Mouse (Mus musculus): ENCODE data around the gene Ilf3. TPM values are rescaled to one million over a fixed set of nuclear protein-coding genes. Genes with fewer than 3 reads are reported as not detected.

The Ilf3 gene
- polyA plus RNA-seq, 1 experiment, result 4.7 TPM

GRCm38 (mm10) chr9:21335391-21335790 lies 32.3 kb upstream of the Ilf3 start:
- no peaks in the 10 kb centered on the region; the same call in none of the 2 replicates for H3K4me1 ChIP-seq (ENCODE audit: control insufficient read depth)
- no peak for TF ChIP-seq GATA1 (IDR thresholded peaks at IDR 0.05; ENCODE audit: low read length)
- no peak for TF ChIP-seq TAL1 (IDR thresholded peaks at IDR 0.05; ENCODE audit: low read length)
- H3K27me3 ChIP-seq (ENCODE audit: control insufficient read depth), result no peaks in the 10 kb centered on the region
- H3K36me3 ChIP-seq (ENCODE audit: control insufficient read depth), result no peaks in the 10 kb centered on the region; the same call in 1 of the 2 replicates
- H3K4me3 ChIP-seq (replicated peaks), result no peak overlapping the region
- no peaks in the 10 kb centered on the region for H3K9me3 ChIP-seq (ENCODE audit: control insufficient read depth, low read length)

- peaks cover 4% of the 10 kb centered on the region for H3K36me3 ChIP-seq (ENCODE audit: control insufficient read depth)
- H3K27me3 ChIP-seq (ENCODE audit: control insufficient read depth), result no peaks in the 10 kb centered on the region
- H3K4me1 ChIP-seq (ENCODE audit: control insufficient read depth), result no peaks in the 10 kb centered on the region; the same call in none of the 2 replicates
Measured at GRCm38 (mm10) chr9:21336491-21336890, 31.2 kb upstream of the Ilf3 start.

GRCm38 (mm10) chr9:21337652-21338051 lies 30.0 kb upstream of the Ilf3 start:
- Histone ChIP-seq H3K9me3 (ENCODE audit: control insufficient read depth, low read length) (no peaks in the 10 kb centered on the region), H3K4me3 (replicated peaks) (no peak overlapping the region), H3K36me3 (ENCODE audit: control insufficient read depth) (peaks cover 12% of the 10 kb centered on the region)

More at GRCm38 (mm10) chr9:21336491-21336890, 31.2 kb upstream of the Ilf3 start:
- no peaks in the 10 kb centered on the region for H3K9me3 ChIP-seq (ENCODE audit: control insufficient read depth, low read length)
- TF ChIP-seq TAL1 (IDR thresholded peaks at IDR 0.05; ENCODE audit: low read length) (no peak), GATA1 (IDR thresholded peaks at IDR 0.05; ENCODE audit: low read length) (no peak)
- no peak overlapping the region for H3K4me3 ChIP-seq (replicated peaks)

GRCm38 (mm10) chr9:21340411-21340810 lies 27.3 kb upstream of the Ilf3 start:
- Histone ChIP-seq H3K4me3 (replicated peaks) (no peak overlapping the region), H3K27me3 (ENCODE audit: control insufficient read depth) (no peaks in the 10 kb centered on the region), H3K36me3 (ENCODE audit: control insufficient read depth) (peaks cover 18% of the 10 kb centered on the region), H3K4me1 (ENCODE audit: control insufficient read depth) (no peaks in the 10 kb centered on the region; the same call in none of the 2 replicates), H3K9me3 (ENCODE audit: control insufficient read depth, low read length) (no peaks in the 10 kb centered on the region)
- TF ChIP-seq GATA1 (IDR thresholded peaks at IDR 0.05; ENCODE audit: low read length), result no peak
- TF ChIP-seq TAL1 (IDR thresholded peaks at IDR 0.05; ENCODE audit: low read length), result no peak

More at GRCm38 (mm10) chr9:21337652-21338051, 30.0 kb upstream of the Ilf3 start:
- H3K4me1 ChIP-seq (ENCODE audit: control insufficient read depth), result no peaks in the 10 kb centered on the region; the same call in none of the 2 replicates
- H3K27me3 ChIP-seq (ENCODE audit: control insufficient read depth), result no peaks in the 10 kb centered on the region
- TF ChIP-seq GATA1 (IDR thresholded peaks at IDR 0.05; ENCODE audit: low read length) (no peak), TAL1 (IDR thresholded peaks at IDR 0.05; ENCODE audit: low read length) (no peak)

- TF ChIP-seq GATA1 (IDR thresholded peaks at IDR 0.05; ENCODE audit: low read length) (no peak), TAL1 (IDR thresholded peaks at IDR 0.05; ENCODE audit: low read length) (no peak)
- Histone ChIP-seq H3K4me3 (replicated peaks) (no peak overlapping the region), H3K9me3 (ENCODE audit: control insufficient read depth, low read length) (no peaks in the 10 kb centered on the region), H3K27me3 (ENCODE audit: control insufficient read depth) (no peaks in the 10 kb centered on the region), H3K4me1 (ENCODE audit: control insufficient read depth) (peaks cover 2% of the 10 kb centered on the region), H3K36me3 (ENCODE audit: control insufficient read depth) (peaks cover 41% of the 10 kb centered on the region)
Measured at GRCm38 (mm10) chr9:21346627-21347365, 20.9 kb upstream of the Ilf3 start.

GRCm38 (mm10) chr9:21348152-21348551 lies 19.5 kb upstream of the Ilf3 start:
- no peaks in the 10 kb centered on the region for H3K27me3 ChIP-seq (ENCODE audit: control insufficient read depth)
- TF ChIP-seq TAL1 (IDR thresholded peaks at IDR 0.05; ENCODE audit: low read length), result no peak
- TF ChIP-seq GATA1 (IDR thresholded peaks at IDR 0.05; ENCODE audit: low read length), result no peak
- no peaks in the 10 kb centered on the region for H3K9me3 ChIP-seq (ENCODE audit: control insufficient read depth, low read length)
- no peak overlapping the region for H3K4me3 ChIP-seq (replicated peaks)
- H3K36me3 ChIP-seq (ENCODE audit: control insufficient read depth), result peaks cover 28% of the 10 kb centered on the region
- H3K4me1 ChIP-seq (ENCODE audit: control insufficient read depth), result peaks cover 12% of the 10 kb centered on the region

GRCm38 (mm10) chr9:21351178-21351577 lies 16.5 kb upstream of the Ilf3 start:
- no peak overlapping the region for H3K4me3 ChIP-seq (replicated peaks)
- H3K4me1 ChIP-seq (ENCODE audit: control insufficient read depth), result peaks cover 15% of the 10 kb centered on the region
- peaks cover 27% of the 10 kb centered on the region for H3K36me3 ChIP-seq (ENCODE audit: control insufficient read depth)

GRCm38 (mm10) chr9:21351702-21352377 lies 15.8 kb upstream of the Ilf3 start:
- peaks cover 23% of the 10 kb centered on the region for H3K36me3 ChIP-seq (ENCODE audit: control insufficient read depth)
- H3K9me3 ChIP-seq (ENCODE audit: control insufficient read depth, low read length), result no peaks in the 10 kb centered on the region
- peaks cover 15% of the 10 kb centered on the region for H3K4me1 ChIP-seq (ENCODE audit: control insufficient read depth)
- TF ChIP-seq GATA1 (IDR thresholded peaks at IDR 0.05; ENCODE audit: low read length), result no peak
- no peak for TF ChIP-seq TAL1 (IDR thresholded peaks at IDR 0.05; ENCODE audit: low read length)
- H3K4me3 ChIP-seq (replicated peaks), result no peak overlapping the region
- no peaks in the 10 kb centered on the region for H3K27me3 ChIP-seq (ENCODE audit: control insufficient read depth)

More at GRCm38 (mm10) chr9:21351178-21351577, 16.5 kb upstream of the Ilf3 start:
- no peak for TF ChIP-seq TAL1 (IDR thresholded peaks at IDR 0.05; ENCODE audit: low read length)
- TF ChIP-seq GATA1 (IDR thresholded peaks at IDR 0.05; ENCODE audit: low read length), result no peak
- H3K27me3 ChIP-seq (ENCODE audit: control insufficient read depth), result no peaks in the 10 kb centered on the region
- H3K9me3 ChIP-seq (ENCODE audit: control insufficient read depth, low read length), result no peaks in the 10 kb centered on the region
